Mouse (Mus musculus): Measurements from ENCODE around the gene Stk38.

DNA sequence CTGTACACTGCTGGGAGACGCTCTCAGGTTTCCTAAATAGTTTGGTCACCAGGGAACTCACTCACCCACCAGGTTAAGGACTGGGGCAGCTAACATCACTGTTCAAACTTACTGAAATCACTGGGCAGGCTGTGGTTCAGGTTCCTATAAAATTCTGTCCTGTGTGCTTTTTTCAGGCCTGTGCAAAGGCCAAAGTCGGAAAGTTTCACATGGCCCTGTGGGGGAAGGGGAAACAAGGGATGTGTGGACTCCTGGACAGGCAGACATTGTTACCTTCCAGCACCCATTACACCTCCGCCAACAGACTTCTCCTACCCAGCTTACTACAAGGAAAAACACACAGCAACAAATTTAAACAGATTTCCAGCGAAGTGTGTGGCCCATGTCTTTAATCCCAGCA lies 28.7 kb downstream of the Stk38 start:
- TF ChIP-seq FLI1 (IDR thresholded peaks at IDR 0.05; ENCODE audit: low read length), result no peak
- TF ChIP-seq GATA1 (IDR thresholded peaks at IDR 0.05; ENCODE audit: borderline replicate concordance, low read length), result no peak

All from megakaryocyte, embryonic 14.5 days (primary cell).